Mouse (Mus musculus) C2C12 (cell line): Measurements from ENCODE around the gene Klf3.

ENCODE experiments used
- CEBPB ChIP-seq: IDR thresholded peaks from one replicate; pipeline ENCODE4 v1.6.1; 2011; ENCODE audit warnings: low read depth, mild to moderate bottlenecking, control low read depth, moderate library complexity
- CTCF ChIP-seq: IDR thresholded peaks from one replicate; pipeline ENCODE4 v1.5.1; 2011; ENCODE audit not compliant: control insufficient read depth, insufficient read depth, insufficient read length
- FOSL1 ChIP-seq: IDR thresholded peaks from one replicate; pipeline ENCODE4 v1.8.0; 2011; ENCODE audit warnings: mild to moderate bottlenecking, low read length; ENCODE audit not compliant: poor library complexity, insufficient read depth, severe bottlenecking
- MAX ChIP-seq: IDR thresholded peaks from one replicate; pipeline ENCODE4 v1.6.1; 2011; ENCODE audit warnings: mild to moderate bottlenecking, control low read depth
- MYOD1 ChIP-seq: IDR thresholded peaks from one replicate; pipeline ENCODE4 v1.6.1; 2011; ENCODE audit warnings: low read depth; ENCODE audit not compliant: control insufficient read depth, insufficient read length
- MYOG ChIP-seq: IDR thresholded peaks from one replicate; pipeline ENCODE4 v1.6.1; 2011; ENCODE audit not compliant: control insufficient read depth, insufficient read length; ENCODE audit errors: extremely low read depth
- USF1 ChIP-seq: IDR thresholded peaks from one replicate; pipeline ENCODE4 v1.6.1; 2011; ENCODE audit warnings: low read depth, mild to moderate bottlenecking, control low read depth, moderate library complexity

DNA sequence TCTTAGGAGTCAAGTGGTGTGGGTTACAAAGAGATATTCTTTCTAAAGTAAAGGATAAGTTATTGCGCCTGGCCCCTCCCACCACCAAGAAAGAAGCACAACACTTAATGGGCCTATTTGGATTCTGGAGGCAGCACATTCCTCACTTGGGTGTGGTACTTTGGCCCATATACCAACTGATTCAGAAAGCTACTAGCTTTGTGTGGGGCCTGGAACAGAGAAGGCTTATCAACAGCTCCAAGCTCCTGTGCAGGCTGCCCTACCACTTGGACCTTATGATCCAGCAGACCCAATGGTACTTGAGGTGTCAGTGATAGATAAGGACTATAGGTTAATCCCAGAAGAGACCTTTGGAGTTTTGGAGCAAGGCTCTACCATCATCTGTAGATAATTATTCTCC lies 15.0 kb upstream of the Klf3 start:
- TF ChIP-seq CTCF: no peak
- no peak for TF ChIP-seq MYOG
- no peak for TF ChIP-seq MAX
- TF ChIP-seq USF1: no peak
- TF ChIP-seq CEBPB: no peak
- no peak for TF ChIP-seq MYOD1
- no peak for TF ChIP-seq FOSL1
